Mouse (Mus musculus) forebrain, postnatal 0 days (tissue): ENCODE data around the gene Stk26. TPM values are rescaled to one million over a fixed set of nuclear protein-coding genes. Genes with fewer than 3 reads are reported as not detected.

ENCODE experiments used
- ATAC-seq: fragments of 200-750 bp; cut with Nextera tagmentation; 2 replicates; pipeline ENCODE4 v1.8.0; 2017; ENCODE audit warnings: mild to moderate bottlenecking, moderate library complexity
- DNase-seq: peaks from one replicate; pipeline ENCODE4 v3.0.0-alpha.2; 2015
- H3K27ac ChIP-seq: fragments of 300-500 bp; sonication (generic); 2 replicates; pipeline ENCODE4 v1.5.1; 2014; ENCODE audit warnings: low read depth, mild to moderate bottlenecking, antibody characterized with exemption, low read length, moderate library complexity, mixed read lengths
- H3K27me3 ChIP-seq: fragments of 300-500 bp; sonication (generic); 2 replicates; pipeline ENCODE4 v1.6.1; 2014; ENCODE audit warnings: mild to moderate bottlenecking, low read length, mixed read lengths; ENCODE audit not compliant: insufficient read depth
- H3K36me3 ChIP-seq: fragments of 300-500 bp; sonication (generic); 2 replicates; pipeline ENCODE4 v1.6.1; 2014; ENCODE audit warnings: mild to moderate bottlenecking, moderate library complexity; ENCODE audit not compliant: insufficient read depth
- H3K4me1 ChIP-seq: fragments of 300-500 bp; sonication (generic); 2 replicates; pipeline ENCODE4 v1.6.1; 2014; ENCODE audit warnings: antibody characterized with exemption; ENCODE audit not compliant: insufficient read depth
- H3K4me2 ChIP-seq: fragments of 300-500 bp; sonication (generic); 2 replicates; pipeline ENCODE4 v1.6.1; 2014; ENCODE audit warnings: low read depth, mild to moderate bottlenecking, moderate library complexity
- H3K4me3 ChIP-seq: fragments of 300-500 bp; sonication (generic); 2 replicates; pipeline ENCODE4 v1.5.1; 2014; ENCODE audit warnings: low read depth, low read length, mixed read lengths
- H3K9ac ChIP-seq: fragments of 300-500 bp; sonication (generic); 2 replicates; pipeline ENCODE4 v1.6.1; 2014; ENCODE audit warnings: mild to moderate bottlenecking
- H3K9me3 ChIP-seq: fragments of 300-500 bp; sonication (generic); 2 replicates; pipeline ENCODE4 v1.6.1; 2016; ENCODE audit warnings: low read length
- CTCF ChIP-seq: sonication (generic); IDR thresholded peaks from 2 replicates; pipeline ENCODE4 v1.5.1; 2016; ENCODE audit warnings: antibody characterized with exemption, control low read depth, low read depth
- WGBS: fragments of 180-500 bp; shearing (Covaris S2); extraction: QIAGEN DNeasy Blood & Tissue Kit; methylation state at CpG from one replicate; pipeline ENCODE4 v1.1.7; 2014; 5-methylcytosine and 5-hydroxymethylcytosine counted together
- polyA plus RNA-seq: library from polyadenylated mRNA; unstranded; fragments of >200 nt; fragmentation: Nextera tagmentation; extraction: Ambion mirVana; gene quantifications from 2 replicates; pipeline ENCODE4 v1.2.1, GENCODE M21; 2015
- total RNA-seq: library from RNA; depleted of rRNA; stranded (reverse); fragments of >200 nt; gene quantifications from 2 replicates; pipeline ENCODE4 v1.2.3, GENCODE M21; 2014; rRNA removed

Gene Stk26
- total RNA-seq (3.2 and 4.9 TPM in 2 replicates), polyA plus RNA-seq (1.1 and 1.7 TPM in 2 replicates)

GRCm38 (mm10) chrX:50840847-50841560, at the start of gene Stk26:
TSS of gene Stk26 (plus strand) at chrX:50841047.
- Histone ChIP-seq H3K9me3 (no peaks in the 10 kb centered on the region), H3K9ac (0 out of 2 replicates have a peak within 1 kb of the TSS, but pooled peaks have one; percentile 18), H3K36me3 (no peaks in the 10 kb centered on the region), H3K4me2 (peak within 1 kb of the TSS; percentile 77), H3K27me3 (no peaks in the 10 kb centered on the region), H3K4me1 (no peaks in the 10 kb centered on the region), H3K4me3 (peak within 1 kb of the TSS; percentile 41), H3K27ac (no peak within 1 kb of the TSS)
- TF ChIP-seq CTCF = no peak
- ATAC-seq = peak; percentile 77
- DNase-seq = no peak
- WGBS = 23% methylated on average over 31 of the region's 31 CpGs

DNA sequence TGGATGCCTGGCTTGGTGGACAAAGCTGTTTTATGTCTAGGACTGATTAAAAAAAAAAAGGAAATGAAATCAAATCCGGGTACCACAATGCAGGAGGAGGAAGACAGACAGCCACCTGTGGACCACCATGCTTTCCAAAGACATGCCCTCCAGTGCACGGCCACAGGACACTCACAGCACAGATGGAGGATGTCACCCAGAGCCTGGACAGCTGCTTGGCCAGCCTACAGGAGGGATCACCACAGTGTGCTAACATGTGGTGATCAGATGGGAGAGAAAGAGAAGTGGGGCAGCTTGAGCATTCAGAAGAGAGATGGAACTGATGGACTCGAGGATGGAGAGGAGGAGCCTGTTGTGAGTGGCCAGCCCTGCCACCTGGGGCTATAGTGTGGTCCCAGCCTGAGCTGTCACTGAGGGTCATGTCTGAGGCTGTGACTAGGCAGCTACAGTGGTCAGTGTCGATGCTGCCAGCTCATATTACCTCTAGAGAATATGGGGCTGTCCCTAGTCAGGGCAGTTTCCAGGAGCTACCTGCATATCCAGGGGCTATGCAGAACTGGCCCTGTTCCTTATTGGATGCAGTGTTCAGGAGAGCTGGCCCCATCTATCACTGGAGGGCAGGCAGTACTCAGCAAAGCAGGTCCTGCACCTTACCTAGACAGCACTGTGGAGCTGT, 47.7 kb upstream of the Stk26 start:
- Histone ChIP-seq H3K4me3 (no peak overlapping the region), H3K4me2 (no peak overlapping the region), H3K27me3 (no peaks in the 10 kb centered on the region), H3K9ac (no peak overlapping the region), H3K27ac (no peak overlapping the region), H3K9me3 (no peaks in the 10 kb centered on the region), H3K4me1 (no peaks in the 10 kb centered on the region), H3K36me3 (no peaks in the 10 kb centered on the region)
- ATAC-seq (no peak), DNase-seq (no peak)
- WGBS = 60% methylated on average over 4 of the region's 4 CpGs
- no peak for TF ChIP-seq CTCF

- no peaks in the 10 kb centered on the region for H3K27me3 ChIP-seq
- no peak for TF ChIP-seq CTCF
- no peak overlapping the region for H3K4me3 ChIP-seq
- peaks cover 4% of the 10 kb centered on the region; the same call in 1 of the 2 replicates for H3K4me1 ChIP-seq
- no peak overlapping the region for H3K4me2 ChIP-seq
- H3K36me3 ChIP-seq = no peaks in the 10 kb centered on the region
- ATAC-seq (no peak), DNase-seq (no peak)
- H3K27ac ChIP-seq = no peak overlapping the region
- H3K9ac ChIP-seq = no peak overlapping the region
- WGBS = 48% methylated on average over 1 of the region's 1 CpGs
- H3K9me3 ChIP-seq = no peaks in the 10 kb centered on the region
These were observed 43.0 kb upstream of the Stk26 start for GRCm38 (mm10) chrX:50797798-50798197.

- DNase-seq = peak; percentile 17
- no peak for TF ChIP-seq CTCF
- no peaks in the 10 kb centered on the region for H3K9me3 ChIP-seq
- no peak overlapping the region for H3K27ac ChIP-seq
- H3K4me1 ChIP-seq = peaks cover 4% of the 10 kb centered on the region; the same call in 1 of the 2 replicates
- H3K36me3 ChIP-seq = no peaks in the 10 kb centered on the region
- H3K27me3 ChIP-seq = no peaks in the 10 kb centered on the region
- no peak for ATAC-seq
- no peak overlapping the region for H3K4me2 ChIP-seq
- H3K9ac ChIP-seq = no peak overlapping the region
- no peak overlapping the region for H3K4me3 ChIP-seq
- WGBS = 33% methylated on average over 10 of the region's 10 CpGs
These were observed 42.3 kb upstream of the Stk26 start for GRCm38 (mm10) chrX:50798571-50798970.

DNA sequence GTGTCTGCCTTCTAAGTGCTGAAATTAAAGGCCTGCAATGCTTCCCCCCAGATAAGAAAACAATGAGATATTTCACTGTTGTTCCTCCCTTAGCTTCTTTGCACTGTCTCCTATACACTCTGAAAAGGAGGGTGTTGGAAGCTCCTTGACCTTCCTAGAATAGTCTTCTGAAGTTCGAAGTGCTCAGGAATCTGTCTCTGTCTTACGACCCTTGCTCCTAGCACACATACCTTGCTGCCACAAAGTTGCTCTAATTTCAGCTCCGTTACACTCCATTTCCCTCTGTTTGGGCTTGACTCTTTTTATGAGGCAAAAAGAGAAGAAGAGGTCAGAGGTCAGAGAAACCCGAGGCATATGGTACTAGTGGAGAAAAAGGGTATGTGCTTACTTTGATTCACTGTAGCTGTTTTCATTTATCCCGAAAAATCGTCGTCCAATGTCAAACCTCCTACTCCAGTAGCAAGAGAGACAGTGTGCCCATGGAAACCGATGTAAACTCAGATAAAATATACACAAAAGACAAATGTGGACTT, 41.1 kb upstream of the Stk26 start:
- 64% methylated on average over 8 of the region's 8 CpGs for WGBS
- no peak overlapping the region for H3K4me3 ChIP-seq

DNA sequence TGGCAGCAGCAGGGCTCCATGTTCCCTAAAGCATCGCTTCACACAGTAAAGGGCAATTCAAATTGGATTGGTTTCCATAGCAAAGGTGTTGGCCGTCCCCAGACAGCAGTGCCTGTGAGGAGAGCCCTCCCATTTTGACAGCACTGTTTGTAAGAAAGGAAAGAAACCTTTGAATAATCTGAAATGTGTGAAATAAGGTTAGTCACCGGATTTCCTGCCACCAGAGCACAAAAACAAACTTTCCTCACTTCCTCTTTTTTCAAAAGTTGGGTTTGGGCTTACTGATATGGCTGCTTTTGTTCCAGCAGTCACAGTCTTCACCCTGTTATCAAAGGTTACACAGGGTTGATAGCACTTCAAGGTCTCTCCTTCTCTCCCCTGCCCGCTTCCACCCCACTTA, 35.2 kb upstream of the Stk26 start:
- TF ChIP-seq CTCF = no peak
- Histone ChIP-seq H3K9ac (no peak overlapping the region), H3K27ac (no peak overlapping the region), H3K36me3 (no peaks in the 10 kb centered on the region), H3K9me3 (no peaks in the 10 kb centered on the region), H3K4me1 (no peaks in the 10 kb centered on the region), H3K4me2 (no peak overlapping the region), H3K4me3 (no peak overlapping the region), H3K27me3 (no peaks in the 10 kb centered on the region)
- 51% methylated on average over 4 of the region's 4 CpGs for WGBS
- no peak for ATAC-seq
- no peak for DNase-seq

More for the DNA sequence above, 41.1 kb upstream of the Stk26 start:
- no peak for DNase-seq
- Histone ChIP-seq H3K36me3 (no peaks in the 10 kb centered on the region), H3K4me1 (peaks cover 4% of the 10 kb centered on the region; the same call in 1 of the 2 replicates), H3K27ac (no peak overlapping the region), H3K4me2 (no peak overlapping the region), H3K9ac (no peak overlapping the region), H3K9me3 (no peaks in the 10 kb centered on the region), H3K27me3 (no peaks in the 10 kb centered on the region)
- ATAC-seq = no peak
- no peak for TF ChIP-seq CTCF

DNA sequence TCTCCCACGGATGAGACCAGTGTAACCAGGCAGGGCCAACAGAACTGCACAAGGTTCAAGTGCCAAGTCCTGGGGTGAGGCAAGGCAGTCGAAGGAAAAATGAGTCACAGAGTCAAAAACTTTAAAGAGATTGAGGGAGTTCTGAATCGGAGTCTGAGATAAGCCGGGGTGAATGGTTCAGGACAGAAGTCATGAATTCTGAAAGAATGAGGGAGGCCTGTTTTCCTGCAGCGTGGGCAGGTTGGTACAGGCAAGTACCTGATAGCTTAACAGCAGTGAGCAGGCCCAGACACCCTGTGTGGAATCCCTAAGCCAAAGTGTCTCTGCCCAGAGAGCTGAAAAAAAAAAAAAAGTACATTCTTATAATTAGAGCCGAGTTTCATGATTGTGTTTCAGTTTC, 17.0 kb upstream of the Stk26 start:
- no peaks in the 10 kb centered on the region for H3K27me3 ChIP-seq
- DNase-seq (no peak), ATAC-seq (no peak)
- H3K36me3 ChIP-seq = no peaks in the 10 kb centered on the region
- no peaks in the 10 kb centered on the region for H3K9me3 ChIP-seq
- TF ChIP-seq CTCF = no peak
- H3K4me1 ChIP-seq = no peaks in the 10 kb centered on the region
- H3K4me3 ChIP-seq = no peak overlapping the region
- H3K27ac ChIP-seq = no peak overlapping the region
- no peak overlapping the region for H3K4me2 ChIP-seq
- WGBS = 73% methylated on average over 6 of the region's 6 CpGs
- no peak overlapping the region for H3K9ac ChIP-seq
